Mouse (Mus musculus): ENCODE measurements around the gene Tbc1d8. TPM values are rescaled to one million over a fixed set of nuclear protein-coding genes. Genes with fewer than 3 reads are reported as not detected.

Gene Tbc1d8
- 6.4 and 12.2 TPM in 2 replicates for polyA plus RNA-seq (2014; fragmentation: Nextera tagmentation; extraction: Ambion mirVana)

DNA sequence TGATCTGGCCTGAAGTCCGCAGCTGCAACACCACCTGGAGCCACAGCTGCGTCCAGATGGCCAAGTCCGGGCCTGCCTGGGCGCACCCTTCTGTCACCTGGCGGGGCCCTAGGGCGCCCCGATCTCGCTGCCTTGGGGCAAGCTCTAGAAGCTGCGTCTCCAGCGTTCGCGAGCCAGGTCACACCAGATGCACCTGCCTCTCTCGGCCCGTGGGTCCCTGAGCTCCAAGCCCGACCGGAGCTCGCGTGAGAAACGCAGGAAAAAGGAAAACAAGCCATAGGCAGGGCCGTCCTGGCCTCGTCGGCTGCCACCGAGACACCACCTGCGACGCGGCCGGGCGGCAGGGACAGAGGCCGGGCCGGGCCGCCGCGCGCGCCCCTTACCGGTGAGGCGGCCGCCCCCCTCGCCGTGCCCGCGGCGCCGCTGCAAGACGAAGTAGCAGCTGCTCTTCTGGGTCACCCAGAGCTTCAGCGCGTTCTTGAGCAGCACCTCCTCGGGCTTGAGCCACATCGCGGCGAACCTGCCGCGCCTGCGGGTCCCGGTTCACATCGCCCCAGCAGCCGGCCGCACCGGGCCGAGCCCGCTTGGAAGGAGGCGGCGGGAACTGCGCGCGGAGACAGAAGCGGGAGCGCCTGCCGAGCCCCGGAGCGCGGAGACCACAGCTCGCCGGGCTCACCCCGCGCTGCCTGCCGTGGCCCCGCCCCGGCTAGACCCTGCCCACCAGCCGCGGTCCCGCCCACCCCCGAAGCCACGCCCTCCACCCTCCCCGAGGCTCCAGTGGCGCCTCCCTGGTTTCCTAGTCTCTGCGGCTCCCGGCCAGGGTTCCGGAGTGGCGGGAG lies at the start of gene Tbc1d8:
Gene Tbc1d8 (minus strand): TSS at position 699 of the 839 bp plus-strand sequence.
- H3K9ac ChIP-seq (ENCODE audit: low read depth, low read length) = peak within 1 kb of the TSS; percentile 81
- H3K4me1 ChIP-seq (ENCODE audit: control insufficient read depth, insufficient read depth, low read length) = peaks cover 18% of the 10 kb centered on the region
- no peaks in the 10 kb centered on the region for H3K36me3 ChIP-seq (ENCODE audit: control insufficient read depth, insufficient read depth, low read length)
- H3K9me3 ChIP-seq (ENCODE audit: control insufficient read depth, low read length) = no peaks in the 10 kb centered on the region
- H3K27ac ChIP-seq (ENCODE audit: low read depth, low read length) = peak within 1 kb of the TSS; percentile 79
- peak; percentile 96 for ATAC-seq (ENCODE audit: low FRiP score, low TSS enrichment)
- H3K27me3 ChIP-seq (ENCODE audit: control insufficient read depth, insufficient read depth, low read length) = peaks cover 9% of the 10 kb centered on the region; the same call in 1 of the 2 replicates
- peak within 1 kb of the TSS; percentile 74 for H3K4me3 ChIP-seq (ENCODE audit: low read length)
- under 1% methylated on average over 67 of the region's 90 CpGs for WGBS
- H3K4me2 ChIP-seq (replicated peaks; ENCODE audit: low read depth, low read length) = peak within 1 kb of the TSS; percentile 94

DNA sequence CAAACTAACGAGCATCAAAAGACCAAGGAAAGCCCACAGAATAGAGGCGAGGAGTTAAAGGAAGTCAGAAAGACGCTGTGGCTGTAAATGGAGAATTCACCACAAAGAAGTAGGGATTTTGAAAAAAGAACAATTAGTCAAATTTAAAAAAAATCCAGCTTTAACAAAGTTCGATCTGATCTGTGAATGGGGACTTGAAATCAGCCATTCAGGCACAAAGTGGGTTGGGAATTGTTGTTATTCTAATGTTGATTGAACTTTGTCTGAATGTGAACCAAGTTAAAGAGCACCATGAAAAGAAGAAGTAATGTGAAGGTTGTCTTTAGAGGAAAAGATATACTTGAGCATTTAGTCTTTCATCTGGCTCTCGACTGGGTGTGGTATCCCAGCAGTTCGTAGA lies 49.8 kb upstream of the Tbc1d8 start:
- 61% methylated on average over 6 of the region's 6 CpGs for WGBS

DNA sequence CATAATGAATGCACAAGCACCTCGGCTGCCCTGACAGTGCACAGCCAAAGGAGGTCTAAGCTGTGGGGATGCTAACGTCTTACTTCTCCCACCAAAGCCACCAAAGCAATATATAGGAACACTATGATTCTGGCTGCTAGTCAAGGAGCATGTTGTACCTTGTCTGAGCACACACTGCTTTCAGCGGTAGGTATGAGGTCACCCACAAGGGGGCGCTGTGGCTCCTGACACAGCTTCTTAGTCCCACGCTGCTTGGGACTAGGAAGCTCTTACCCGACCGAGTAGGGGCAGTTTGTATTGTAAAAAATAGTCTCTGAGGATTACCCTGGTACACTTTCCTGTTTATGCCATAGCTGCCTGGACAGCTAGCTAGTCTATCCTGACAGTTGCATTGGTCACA lies 48.9 kb upstream of the Tbc1d8 start:
- WGBS = 14% methylated on average over 7 of the region's 7 CpGs
- H3K4me1 ChIP-seq (ENCODE audit: control insufficient read depth, insufficient read depth, low read length) = no peaks in the 10 kb centered on the region
- no peak overlapping the region for H3K4me3 ChIP-seq (ENCODE audit: low read length)
- H3K9me3 ChIP-seq (ENCODE audit: control insufficient read depth, low read length) = no peaks in the 10 kb centered on the region
- H3K27me3 ChIP-seq (ENCODE audit: control insufficient read depth, insufficient read depth, low read length) = no peaks in the 10 kb centered on the region
- ATAC-seq (ENCODE audit: low FRiP score, low TSS enrichment) = 0 out of 2 replicates have a peak, but pooled peaks have one; percentile 39
- no peak overlapping the region for H3K9ac ChIP-seq (ENCODE audit: low read depth, low read length)
- no peak overlapping the region for H3K4me2 ChIP-seq (replicated peaks; ENCODE audit: low read depth, low read length)
- no peak overlapping the region for H3K27ac ChIP-seq (ENCODE audit: low read depth, low read length)
- no peaks in the 10 kb centered on the region for H3K36me3 ChIP-seq (ENCODE audit: control insufficient read depth, insufficient read depth, low read length)

More for the DNA sequence above, 49.8 kb upstream of the Tbc1d8 start:
- Histone ChIP-seq H3K4me2 (replicated peaks; ENCODE audit: low read depth, low read length) (no peak overlapping the region), H3K36me3 (ENCODE audit: control insufficient read depth, insufficient read depth, low read length) (no peaks in the 10 kb centered on the region), H3K9ac (ENCODE audit: low read depth, low read length) (no peak overlapping the region), H3K27me3 (ENCODE audit: control insufficient read depth, insufficient read depth, low read length) (no peaks in the 10 kb centered on the region), H3K9me3 (ENCODE audit: control insufficient read depth, low read length) (no peaks in the 10 kb centered on the region), H3K27ac (ENCODE audit: low read depth, low read length) (no peak overlapping the region), H3K4me1 (ENCODE audit: control insufficient read depth, insufficient read depth, low read length) (no peaks in the 10 kb centered on the region), H3K4me3 (ENCODE audit: low read length) (no peak overlapping the region)
- no peak for ATAC-seq (ENCODE audit: low FRiP score, low TSS enrichment)

DNA sequence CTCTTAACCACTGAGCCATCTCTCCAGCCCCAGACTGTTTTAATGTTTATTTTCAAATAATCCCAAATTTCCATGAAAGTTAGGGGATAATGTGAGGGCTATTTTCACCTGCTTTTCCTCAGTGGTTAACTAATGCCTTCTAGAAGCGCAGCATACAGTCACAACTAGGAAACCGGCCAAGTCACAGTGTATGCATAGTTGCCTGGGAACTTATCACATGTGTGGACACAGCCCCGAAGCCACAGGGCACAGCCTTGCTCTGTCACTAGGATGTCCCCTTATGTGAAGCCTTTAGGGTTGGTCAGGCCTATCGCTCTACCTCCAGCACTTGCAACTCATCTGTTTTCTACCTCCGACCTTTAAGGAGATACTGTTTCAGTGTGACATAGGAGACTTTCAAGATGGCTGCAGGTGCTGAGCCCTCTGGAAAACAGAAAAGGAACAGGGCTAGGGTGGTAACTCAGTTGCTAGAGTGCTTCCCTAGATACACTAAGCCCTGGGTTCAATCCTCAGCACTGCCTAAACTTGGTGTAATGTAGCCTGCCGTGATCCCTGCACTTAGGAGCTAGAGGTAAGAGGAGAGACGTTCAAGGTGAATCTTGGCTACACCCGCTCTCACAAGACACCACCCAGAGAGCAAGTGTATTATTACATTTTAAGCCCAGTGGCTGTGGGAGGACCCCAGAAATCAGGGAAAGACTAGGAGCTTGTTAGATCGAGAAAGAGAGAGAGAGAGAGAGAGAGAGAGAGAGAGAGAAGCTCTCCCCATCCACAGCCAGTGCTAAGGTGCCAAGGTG lies 48.0 kb upstream of the Tbc1d8 start:
- WGBS = 75% methylated on average over 9 of the region's 9 CpGs

DNA sequence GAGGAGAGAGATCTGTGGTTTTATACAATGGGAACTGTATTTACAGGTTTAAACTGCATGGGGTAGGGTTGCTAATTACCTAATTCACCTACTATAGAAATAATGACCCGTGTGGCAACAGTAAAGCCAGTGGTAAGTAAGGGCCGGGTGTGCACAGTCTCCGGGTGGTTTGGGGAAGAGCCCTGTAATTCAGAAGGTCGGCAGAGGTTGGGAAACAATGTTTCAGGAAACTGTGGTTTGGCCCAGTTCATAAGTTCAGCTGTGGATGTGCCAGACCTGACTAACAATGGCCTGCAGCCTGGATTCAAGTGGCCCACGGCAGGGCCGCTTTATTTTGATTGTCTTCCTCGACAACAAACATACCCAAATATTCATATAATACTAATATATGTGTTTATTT lies 47.2 kb upstream of the Tbc1d8 start:
- Histone ChIP-seq H3K9me3 (ENCODE audit: control insufficient read depth, low read length) (no peaks in the 10 kb centered on the region), H3K36me3 (ENCODE audit: control insufficient read depth, insufficient read depth, low read length) (no peaks in the 10 kb centered on the region), H3K4me3 (ENCODE audit: low read length) (no peak overlapping the region), H3K27me3 (ENCODE audit: control insufficient read depth, insufficient read depth, low read length) (no peaks in the 10 kb centered on the region), H3K9ac (ENCODE audit: low read depth, low read length) (no peak overlapping the region), H3K27ac (ENCODE audit: low read depth, low read length) (no peak overlapping the region), H3K4me2 (replicated peaks; ENCODE audit: low read depth, low read length) (no peak overlapping the region), H3K4me1 (ENCODE audit: control insufficient read depth, insufficient read depth, low read length) (no peaks in the 10 kb centered on the region)
- ATAC-seq (ENCODE audit: low FRiP score, low TSS enrichment) = no peak
- WGBS = 71% methylated on average over 7 of the region's 7 CpGs

More for the DNA sequence above, 48.0 kb upstream of the Tbc1d8 start:
- no peaks in the 10 kb centered on the region for H3K36me3 ChIP-seq (ENCODE audit: control insufficient read depth, insufficient read depth, low read length)
- H3K9ac ChIP-seq (ENCODE audit: low read depth, low read length) = no peak overlapping the region
- no peak overlapping the region for H3K27ac ChIP-seq (ENCODE audit: low read depth, low read length)
- H3K27me3 ChIP-seq (ENCODE audit: control insufficient read depth, insufficient read depth, low read length) = no peaks in the 10 kb centered on the region
- H3K4me1 ChIP-seq (ENCODE audit: control insufficient read depth, insufficient read depth, low read length) = no peaks in the 10 kb centered on the region
- H3K4me3 ChIP-seq (ENCODE audit: low read length) = no peak overlapping the region
- no peak for ATAC-seq (ENCODE audit: low FRiP score, low TSS enrichment)
- H3K4me2 ChIP-seq (replicated peaks; ENCODE audit: low read depth, low read length) = no peak overlapping the region
- no peaks in the 10 kb centered on the region for H3K9me3 ChIP-seq (ENCODE audit: control insufficient read depth, low read length)

DNA sequence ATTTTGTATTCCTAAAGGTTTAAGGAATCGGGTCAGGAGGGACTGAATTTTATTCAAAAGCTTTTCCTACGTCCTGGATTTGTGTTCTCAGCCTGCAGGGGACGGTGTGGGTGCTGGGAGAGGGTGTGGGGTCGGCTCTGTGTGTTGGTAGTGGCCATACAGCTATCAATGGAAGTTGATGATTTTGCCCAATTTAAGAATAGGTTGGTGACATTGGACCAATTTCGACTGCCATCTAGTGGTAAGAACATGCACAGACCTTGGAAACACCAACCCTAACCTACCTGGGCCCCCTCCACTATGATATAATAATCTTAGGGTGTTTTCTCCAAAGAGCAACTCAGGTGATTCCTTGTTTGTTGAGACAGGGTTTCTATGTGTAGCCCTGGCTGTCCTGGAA lies 44.0 kb upstream of the Tbc1d8 start:
- Histone ChIP-seq H3K27me3 (ENCODE audit: control insufficient read depth, insufficient read depth, low read length) (no peaks in the 10 kb centered on the region), H3K4me2 (replicated peaks; ENCODE audit: low read depth, low read length) (no peak overlapping the region), H3K27ac (ENCODE audit: low read depth, low read length) (no peak overlapping the region), H3K9ac (ENCODE audit: low read depth, low read length) (no peak overlapping the region), H3K9me3 (ENCODE audit: control insufficient read depth, low read length) (no peaks in the 10 kb centered on the region), H3K36me3 (ENCODE audit: control insufficient read depth, insufficient read depth, low read length) (no peaks in the 10 kb centered on the region), H3K4me1 (ENCODE audit: control insufficient read depth, insufficient read depth, low read length) (no peaks in the 10 kb centered on the region), H3K4me3 (ENCODE audit: low read length) (no peak overlapping the region)
- ATAC-seq (ENCODE audit: low FRiP score, low TSS enrichment) = no peak
- 29% methylated on average over 5 of the region's 5 CpGs for WGBS

DNA sequence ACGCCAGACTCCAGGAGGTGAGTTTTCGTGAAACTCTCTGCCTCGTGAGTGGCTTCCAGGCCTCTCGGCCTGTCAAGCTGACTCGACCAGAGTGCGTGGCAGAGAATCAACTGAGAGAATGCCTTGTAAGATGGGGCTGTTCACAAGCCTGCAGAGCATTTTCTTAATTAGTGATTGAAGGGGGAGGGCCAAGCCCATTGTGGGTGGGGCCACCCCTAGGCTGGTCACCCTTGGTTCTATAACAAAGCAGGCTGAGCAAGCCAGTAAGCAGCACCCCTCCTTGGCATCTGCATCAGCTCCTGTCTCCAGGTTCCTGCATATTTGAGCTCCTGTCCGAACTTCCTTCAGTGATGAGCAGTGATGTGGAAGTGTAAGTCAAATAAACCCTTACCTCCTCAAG lies 42.8 kb upstream of the Tbc1d8 start:
- no peak overlapping the region for H3K4me2 ChIP-seq (replicated peaks; ENCODE audit: low read depth, low read length)
- WGBS = 88% methylated on average over 7 of the region's 7 CpGs
- H3K27ac ChIP-seq (ENCODE audit: low read depth, low read length) = no peak overlapping the region
- no peaks in the 10 kb centered on the region for H3K9me3 ChIP-seq (ENCODE audit: control insufficient read depth, low read length)
- no peak overlapping the region for H3K9ac ChIP-seq (ENCODE audit: low read depth, low read length)
- H3K36me3 ChIP-seq (ENCODE audit: control insufficient read depth, insufficient read depth, low read length) = no peaks in the 10 kb centered on the region
- no peak overlapping the region for H3K4me3 ChIP-seq (ENCODE audit: low read length)
- H3K27me3 ChIP-seq (ENCODE audit: control insufficient read depth, insufficient read depth, low read length) = no peaks in the 10 kb centered on the region
- H3K4me1 ChIP-seq (ENCODE audit: control insufficient read depth, insufficient read depth, low read length) = no peaks in the 10 kb centered on the region
- ATAC-seq (ENCODE audit: low FRiP score, low TSS enrichment) = no peak

DNA sequence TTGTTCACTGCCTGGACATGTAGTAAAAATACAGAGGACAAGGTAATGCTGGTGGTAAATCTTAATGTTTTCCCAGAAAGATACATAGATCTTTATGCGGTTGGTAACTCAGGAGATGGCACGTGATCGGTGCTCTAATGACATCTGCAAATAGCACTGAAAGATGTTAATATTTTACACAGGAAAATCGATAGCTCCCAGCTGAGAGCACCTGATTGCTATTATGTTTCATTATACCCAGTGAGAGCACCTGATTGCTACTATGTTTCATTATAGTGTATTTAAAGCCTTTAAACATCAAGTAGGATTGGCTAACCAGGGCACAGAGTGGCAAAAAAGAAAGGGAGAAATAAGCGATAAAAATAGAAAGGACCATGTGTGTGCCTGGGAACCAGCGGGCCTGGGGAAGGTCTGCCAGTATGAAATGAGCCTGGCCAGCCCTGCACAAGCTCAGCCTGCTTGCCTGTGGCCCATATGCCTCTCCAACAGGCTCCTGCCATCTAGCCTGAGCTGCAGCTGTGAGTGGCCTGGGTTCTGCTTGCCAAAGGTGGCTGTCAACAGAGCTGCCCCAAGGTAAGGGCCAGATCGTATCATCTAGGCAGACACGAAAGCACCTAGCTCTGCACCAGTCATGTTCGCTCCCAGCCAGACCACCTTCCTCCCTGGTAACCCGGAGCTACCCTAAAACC lies 36.9 kb upstream of the Tbc1d8 start:
- 85% methylated on average over 10 of the region's 10 CpGs for WGBS
- no peaks in the 10 kb centered on the region for H3K4me1 ChIP-seq (ENCODE audit: control insufficient read depth, insufficient read depth, low read length)
- no peak overlapping the region for H3K9ac ChIP-seq (ENCODE audit: low read depth, low read length)
- H3K4me3 ChIP-seq (ENCODE audit: low read length) = no peak overlapping the region
- H3K4me2 ChIP-seq (replicated peaks; ENCODE audit: low read depth, low read length) = no peak overlapping the region
- H3K27ac ChIP-seq (ENCODE audit: low read depth, low read length) = no peak overlapping the region
- H3K36me3 ChIP-seq (ENCODE audit: control insufficient read depth, insufficient read depth, low read length) = no peaks in the 10 kb centered on the region
- no peaks in the 10 kb centered on the region for H3K27me3 ChIP-seq (ENCODE audit: control insufficient read depth, insufficient read depth, low read length)
- no peak for ATAC-seq (ENCODE audit: low FRiP score, low TSS enrichment)
- H3K9me3 ChIP-seq (ENCODE audit: control insufficient read depth, low read length) = no peaks in the 10 kb centered on the region

All from kidney, embryonic 14.5 days (tissue).